Mouse (Mus musculus) right cerebral cortex, adult 2 months (tissue): ENCODE results near the gene Ssh2.
"Not testable (repeated sequence)": the region's sequence is repeated elsewhere in the genome, so short reads cannot be mapped to it uniquely, and the experiment has no call there.

Source experiments
- DNase-seq, 2 experiments: peaks; one replicate each; pipeline ENCODE4 v3.0.0; 2021 to 2022; ENCODE audit warnings: low spot score in 2 of 2

The Ssh2 gene

GRCm38 (mm10) chr11:77230765-77231164 lies 14.7 kb downstream of the Ssh2 start:
- no peak for DNase-seq

- DNase-seq: no peak
Observed at GRCm38 (mm10) chr11:77231514-77231913, 15.4 kb downstream of the Ssh2 start.

- no peak for DNase-seq
Observed at GRCm38 (mm10) chr11:77235267-77235666, 19.2 kb downstream of the Ssh2 start.

- no peak for DNase-seq
Observed at GRCm38 (mm10) chr11:77239658-77240345, 23.7 kb downstream of the Ssh2 start.

GRCm38 (mm10) chr11:77240466-77241246 lies 24.6 kb downstream of the Ssh2 start:
- no peak for DNase-seq

GRCm38 (mm10) chr11:77242912-77243311 lies 26.8 kb downstream of the Ssh2 start:
- no peak for DNase-seq

GRCm38 (mm10) chr11:77252826-77253225 lies 36.7 kb downstream of the Ssh2 start:
- no peak for DNase-seq

- no peak for DNase-seq
Observed at GRCm38 (mm10) chr11:77259441-77259840, 43.4 kb downstream of the Ssh2 start.

GRCm38 (mm10) chr11:77267401-77267800 lies 51.3 kb downstream of the Ssh2 start:
- peak; percentile 49 to 60 for DNase-seq

- no peak for DNase-seq
Observed at GRCm38 (mm10) chr11:77276000-77276399, 59.9 kb downstream of the Ssh2 start.

GRCm38 (mm10) chr11:77278538-77278937 lies 62.5 kb downstream of the Ssh2 start:
- not testable (repeated sequence) for DNase-seq

GRCm38 (mm10) chr11:77280219-77280618 lies 64.1 kb downstream of the Ssh2 start:
- DNase-seq: no peak

GRCm38 (mm10) chr11:77291447-77291846 lies 75.4 kb downstream of the Ssh2 start:
- DNase-seq: no peak

GRCm38 (mm10) chr11:77293673-77294072 lies 77.6 kb downstream of the Ssh2 start:
- DNase-seq: not testable (repeated sequence)

GRCm38 (mm10) chr11:77297246-77297645 lies 81.2 kb downstream of the Ssh2 start:
- DNase-seq: no peak

- DNase-seq: no peak
Observed at GRCm38 (mm10) chr11:77307205-77307604, 91.1 kb downstream of the Ssh2 start.

- DNase-seq: peak in 1 of 2 experiments; percentile 47
Observed at GRCm38 (mm10) chr11:77308533-77308932, 92.4 kb downstream of the Ssh2 start.

GRCm38 (mm10) chr11:77317721-77318477 lies 101.8 kb downstream of the Ssh2 start:
- DNase-seq: peak in 1 of 2 experiments; percentile 23

- no peak for DNase-seq
Observed at GRCm38 (mm10) chr11:77318478-77319118, 102.5 kb downstream of the Ssh2 start.

GRCm38 (mm10) chr11:77321214-77321613 lies 105.1 kb downstream of the Ssh2 start:
- no peak for DNase-seq

- DNase-seq: no peak
Observed at GRCm38 (mm10) chr11:77330529-77330928, 114.4 kb downstream of the Ssh2 start.

GRCm38 (mm10) chr11:77347273-77347672 lies 131.2 kb downstream of the Ssh2 start:
- DNase-seq: no peak
